1 mouse cellular context compared by ENCODE assay signal in genomic region chr11:101301299-101302003, GRCm38 (mm10).
TF ChIP-seq lines count a peak whose summit lies in the region.

No protein-coding gene starts in this region.

TF ChIP-seq in MEL, 35 proteins besides CTCF, POLR2A, EP300 and RAD21 (continued from another document):
- TF ChIP-seq ZC3H11A (IDR thresholded peaks at IDR 0.05; ENCODE audit: low read depth, low read length) (no peak), UBTF (IDR thresholded peaks at IDR 0.05; ENCODE audit: borderline replicate concordance, insufficient read depth, low read depth, low read length) (no peak), MXI1 (IDR thresholded peaks at IDR 0.05; ENCODE audit: low read depth, low read length) (no peak), MAFK (IDR thresholded peaks at IDR 0.05; ENCODE audit: borderline replicate concordance, low read depth, low read length) (no peak), SMC3 (IDR thresholded peaks at IDR 0.05; ENCODE audit: low read depth, low read length) (no peak), ZMIZ1 (IDR thresholded peaks at IDR 0.05; ENCODE audit: low read depth, low read length) (no peak), HCFC1 (IDR thresholded peaks at IDR 0.05; ENCODE audit: low read depth, low read length) (no peak), ZNF384 (IDR thresholded peaks at IDR 0.05; ENCODE audit: low read depth, low read length) (no peak)
TF ChIP-seq in MEL: peak in this region for 0.
